Mouse (Mus musculus): ENCODE measurements around the gene Lhfp. TPM values are rescaled to one million over a fixed set of nuclear protein-coding genes. Genes with fewer than 3 reads are reported as not detected.
"Not testable (repeated sequence)": the region's sequence is repeated elsewhere in the genome, so short reads cannot be mapped to it uniquely, and the experiment has no call there.

Gene Lhfp
- polyA plus RNA-seq, 1 experiment: 1.0 TPM

GRCm38 (mm10) chr3:53213746-53214271 lies 172.5 kb downstream of the Lhfp start:
- Histone ChIP-seq H3K27ac (ENCODE audit: insufficient read depth, low read depth, low read length) (no peak overlapping the region), H3K4me3 (ENCODE audit: insufficient read depth, low read length) (no peak overlapping the region), H3K4me1 (ENCODE audit: control insufficient read depth, insufficient read depth, low read length) (no peaks in the 10 kb centered on the region)
- no peak for TF ChIP-seq POLR2A (IDR thresholded peaks at IDR 0.05; ENCODE audit: borderline replicate concordance, low read depth, low read length)
- no peak for TF ChIP-seq CTCF (IDR thresholded peaks at IDR 0.05; ENCODE audit: low read depth, low read length)

- H3K4me1 ChIP-seq (ENCODE audit: control insufficient read depth, insufficient read depth, low read length): no peaks in the 10 kb centered on the region
- no peak for TF ChIP-seq CTCF (IDR thresholded peaks at IDR 0.05; ENCODE audit: low read depth, low read length)
- TF ChIP-seq POLR2A (IDR thresholded peaks at IDR 0.05; ENCODE audit: borderline replicate concordance, low read depth, low read length): no peak
- no peak overlapping the region for H3K4me3 ChIP-seq (ENCODE audit: insufficient read depth, low read length)
Measured at GRCm38 (mm10) chr3:53214386-53214785, 173.1 kb downstream of the Lhfp start.

GRCm38 (mm10) chr3:53217697-53218096 lies 176.4 kb downstream of the Lhfp start:
- H3K4me3 ChIP-seq (ENCODE audit: insufficient read depth, low read length): no peak overlapping the region
- no peaks in the 10 kb centered on the region for H3K4me1 ChIP-seq (ENCODE audit: control insufficient read depth, insufficient read depth, low read length)
- TF ChIP-seq POLR2A (IDR thresholded peaks at IDR 0.05; ENCODE audit: borderline replicate concordance, low read depth, low read length): no peak
- TF ChIP-seq CTCF (IDR thresholded peaks at IDR 0.05; ENCODE audit: low read depth, low read length): no peak
- H3K27ac ChIP-seq (ENCODE audit: insufficient read depth, low read depth, low read length): no peak overlapping the region

More at GRCm38 (mm10) chr3:53214386-53214785, 173.1 kb downstream of the Lhfp start:
- H3K27ac ChIP-seq (ENCODE audit: insufficient read depth, low read depth, low read length): no peak overlapping the region

- Histone ChIP-seq H3K4me1 (ENCODE audit: control insufficient read depth, insufficient read depth, low read length) (no peaks in the 10 kb centered on the region), H3K27ac (ENCODE audit: insufficient read depth, low read depth, low read length) (no peak overlapping the region), H3K4me3 (ENCODE audit: insufficient read depth, low read length) (no peak overlapping the region)
- no peak for TF ChIP-seq POLR2A (IDR thresholded peaks at IDR 0.05; ENCODE audit: borderline replicate concordance, low read depth, low read length)
- TF ChIP-seq CTCF (IDR thresholded peaks at IDR 0.05; ENCODE audit: low read depth, low read length): no peak
Measured at GRCm38 (mm10) chr3:53221531-53222272, 180.4 kb downstream of the Lhfp start.

GRCm38 (mm10) chr3:53224141-53224540 lies 182.8 kb downstream of the Lhfp start:
- Histone ChIP-seq H3K4me3 (ENCODE audit: insufficient read depth, low read length) (no peak overlapping the region), H3K27ac (ENCODE audit: insufficient read depth, low read depth, low read length) (no peak overlapping the region), H3K4me1 (ENCODE audit: control insufficient read depth, insufficient read depth, low read length) (no peaks in the 10 kb centered on the region)
- TF ChIP-seq CTCF (IDR thresholded peaks at IDR 0.05; ENCODE audit: low read depth, low read length) (no peak), POLR2A (IDR thresholded peaks at IDR 0.05; ENCODE audit: borderline replicate concordance, low read depth, low read length) (no peak)

DNA sequence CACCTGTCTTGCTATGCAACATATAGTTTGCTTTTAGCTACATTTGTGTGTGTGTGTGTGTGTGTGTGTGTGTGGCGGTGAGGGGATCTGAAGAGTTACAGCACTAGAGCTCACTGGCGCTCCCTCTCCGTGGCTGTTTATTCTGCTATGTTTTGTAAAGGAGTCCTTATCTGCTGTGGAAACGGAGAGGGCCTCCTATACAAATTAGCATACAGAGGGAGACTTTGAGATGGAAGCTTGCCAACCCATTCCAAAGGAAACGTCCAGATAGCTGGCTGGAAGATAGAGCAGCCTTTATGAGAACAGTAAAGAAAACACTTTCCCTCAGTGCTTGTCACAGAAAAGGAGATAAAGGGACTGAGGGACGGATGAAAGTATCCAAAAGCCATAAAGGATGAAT lies 184.4 kb downstream of the Lhfp start:
- Histone ChIP-seq H3K27ac (ENCODE audit: insufficient read depth, low read depth, low read length) (no peak overlapping the region), H3K4me1 (ENCODE audit: control insufficient read depth, insufficient read depth, low read length) (no peaks in the 10 kb centered on the region), H3K4me3 (ENCODE audit: insufficient read depth, low read length) (no peak overlapping the region)
- TF ChIP-seq CTCF (IDR thresholded peaks at IDR 0.05; ENCODE audit: low read depth, low read length) (no peak), POLR2A (IDR thresholded peaks at IDR 0.05; ENCODE audit: borderline replicate concordance, low read depth, low read length) (no peak)

- TF ChIP-seq POLR2A (IDR thresholded peaks at IDR 0.05; ENCODE audit: borderline replicate concordance, low read depth, low read length) (no peak), CTCF (IDR thresholded peaks at IDR 0.05; ENCODE audit: low read depth, low read length) (no peak)
- H3K27ac ChIP-seq (ENCODE audit: insufficient read depth, low read depth, low read length): no peak overlapping the region
- no peak overlapping the region for H3K4me3 ChIP-seq (ENCODE audit: insufficient read depth, low read length)
- no peaks in the 10 kb centered on the region for H3K4me1 ChIP-seq (ENCODE audit: control insufficient read depth, insufficient read depth, low read length)
Measured at GRCm38 (mm10) chr3:53226223-53226622, 184.9 kb downstream of the Lhfp start.

GRCm38 (mm10) chr3:53227866-53228265 lies 186.5 kb downstream of the Lhfp start:
- no peak for TF ChIP-seq CTCF (IDR thresholded peaks at IDR 0.05; ENCODE audit: low read depth, low read length)
- no peak for TF ChIP-seq POLR2A (IDR thresholded peaks at IDR 0.05; ENCODE audit: borderline replicate concordance, low read depth, low read length)
- Histone ChIP-seq H3K4me1 (ENCODE audit: control insufficient read depth, insufficient read depth, low read length) (no peaks in the 10 kb centered on the region), H3K27ac (ENCODE audit: insufficient read depth, low read depth, low read length) (no peak overlapping the region), H3K4me3 (ENCODE audit: insufficient read depth, low read length) (no peak overlapping the region)

DNA sequence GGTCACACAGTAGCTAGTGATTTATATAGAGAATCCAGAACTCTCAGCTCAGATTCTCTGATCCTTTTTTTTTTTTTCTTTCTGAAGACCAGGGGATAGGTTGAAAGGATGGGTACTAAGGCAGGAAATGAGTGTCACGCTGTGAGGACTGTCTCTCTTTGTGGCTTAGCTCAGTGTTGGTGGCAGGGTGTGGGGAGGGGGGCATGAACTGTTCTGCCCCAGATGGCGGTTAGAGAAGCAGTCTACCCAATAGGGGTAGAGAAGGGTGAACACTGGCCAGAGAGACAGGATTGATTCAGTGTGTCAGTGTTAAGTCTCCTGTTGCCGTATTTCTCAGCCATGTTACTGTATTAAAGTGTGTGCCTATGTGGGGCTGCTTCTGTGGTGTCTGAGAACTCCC lies 189.2 kb downstream of the Lhfp start:
- Histone ChIP-seq H3K4me1 (ENCODE audit: control insufficient read depth, insufficient read depth, low read length) (no peaks in the 10 kb centered on the region), H3K27ac (ENCODE audit: insufficient read depth, low read depth, low read length) (no peak overlapping the region), H3K4me3 (ENCODE audit: insufficient read depth, low read length) (no peak overlapping the region)
- TF ChIP-seq POLR2A (IDR thresholded peaks at IDR 0.05; ENCODE audit: borderline replicate concordance, low read depth, low read length) (no peak), CTCF (IDR thresholded peaks at IDR 0.05; ENCODE audit: low read depth, low read length) (no peak)

DNA sequence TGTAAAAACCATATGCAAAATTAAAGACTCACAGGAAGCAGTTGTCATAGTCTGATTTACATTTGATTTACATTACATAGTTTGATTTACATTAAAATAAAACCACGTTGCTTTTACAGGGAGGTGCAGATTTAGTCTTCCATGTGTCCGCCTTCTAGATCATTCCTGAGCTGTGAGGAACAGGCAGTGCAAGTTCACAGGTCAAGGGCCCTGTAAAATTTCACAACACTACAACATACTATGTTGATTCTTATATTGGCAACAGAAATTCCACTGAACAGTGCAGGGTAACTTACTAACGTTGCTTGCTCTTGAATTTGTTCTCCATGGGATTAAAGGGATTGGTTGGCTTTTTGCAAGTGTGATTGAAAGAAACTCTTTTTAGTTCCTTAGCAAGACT lies 189.8 kb downstream of the Lhfp start:
- Histone ChIP-seq H3K4me1 (ENCODE audit: control insufficient read depth, insufficient read depth, low read length) (no peaks in the 10 kb centered on the region), H3K4me3 (ENCODE audit: insufficient read depth, low read length) (no peak overlapping the region), H3K27ac (ENCODE audit: insufficient read depth, low read depth, low read length) (no peak overlapping the region)
- TF ChIP-seq POLR2A (IDR thresholded peaks at IDR 0.05; ENCODE audit: borderline replicate concordance, low read depth, low read length) (no peak), CTCF (IDR thresholded peaks at IDR 0.05; ENCODE audit: low read depth, low read length) (no peak)

- not testable (repeated sequence) for H3K4me3 ChIP-seq (ENCODE audit: insufficient read depth, low read length); H3K27ac ChIP-seq (ENCODE audit: insufficient read depth, low read depth, low read length); H3K4me1 ChIP-seq (ENCODE audit: control insufficient read depth, insufficient read depth, low read length)
Measured at GRCm38 (mm10) chr3:53232411-53232810, 191.1 kb downstream of the Lhfp start.
